Mouse (Mus musculus): ENCODE results near the gene Ankrd24.

DNA sequence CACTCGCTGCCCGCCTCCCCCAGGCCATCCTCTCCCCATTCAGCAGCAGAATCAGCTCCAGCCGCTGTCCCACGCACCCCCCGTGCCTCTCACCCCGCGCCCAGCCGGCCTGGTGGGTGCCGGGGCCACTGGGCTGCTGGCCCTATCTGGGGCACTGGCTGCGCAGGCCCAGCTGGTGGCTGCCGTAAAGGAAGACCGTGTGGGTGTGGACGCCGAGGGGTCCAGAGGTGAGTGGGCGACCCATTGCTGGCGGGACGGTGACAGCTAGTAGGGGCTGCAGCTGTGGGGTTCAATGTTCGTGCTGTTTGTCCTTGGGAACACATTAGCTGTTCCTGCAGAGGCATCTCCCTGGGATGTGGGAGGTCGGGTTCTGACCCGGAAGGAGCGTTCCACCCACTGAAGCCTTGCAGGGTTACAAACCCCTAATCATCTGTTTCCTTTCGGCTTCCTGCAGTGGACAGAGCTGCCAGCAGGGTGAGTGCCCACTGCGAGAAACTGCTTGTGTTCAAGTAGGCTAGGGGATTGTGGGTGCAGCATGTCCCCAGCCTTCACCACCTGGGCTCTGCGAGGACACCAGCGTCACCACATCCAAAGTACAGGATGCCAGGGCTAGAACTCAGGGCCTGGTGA is 47.8 kb upstream of the Ankrd24 start:
- TF ChIP-seq POLR2A (IDR thresholded peaks at IDR 0.05; ENCODE audit: insufficient read length, low read depth) (no peak), MAX (IDR thresholded peaks at IDR 0.05; ENCODE audit: low read depth) (no peak), USF1 (IDR thresholded peaks at IDR 0.05; ENCODE audit: low read depth) (no peak), E2F4 (IDR thresholded peaks at IDR 0.05; ENCODE audit: insufficient read depth) (no peak), SRF (IDR thresholded peaks at IDR 0.05; ENCODE audit: control insufficient read depth, insufficient read length, low read depth) (no peak), MYOG (IDR thresholded peaks at IDR 0.05; ENCODE audit: control insufficient read depth in 1 of 3, insufficient read depth in 1 of 3, insufficient read length in 2 of 3, low read depth in 2 of 3) (no peak), POLR2AphosphoS2 (IDR thresholded peaks at IDR 0.05; ENCODE audit: insufficient read length, low read depth) (no peak), TCF12 (IDR thresholded peaks at IDR 0.05; ENCODE audit: insufficient read depth, poor library complexity, severe bottlenecking) (no peak), REST (IDR thresholded peaks at IDR 0.05; ENCODE audit: insufficient read depth, insufficient read length) (no peak), MYOD1 (IDR thresholded peaks at IDR 0.05; ENCODE audit: control insufficient read depth in 1 of 3, insufficient read length in 2 of 3, low read depth in 2 of 3) (no peak)
